In the genomic region with DNA sequence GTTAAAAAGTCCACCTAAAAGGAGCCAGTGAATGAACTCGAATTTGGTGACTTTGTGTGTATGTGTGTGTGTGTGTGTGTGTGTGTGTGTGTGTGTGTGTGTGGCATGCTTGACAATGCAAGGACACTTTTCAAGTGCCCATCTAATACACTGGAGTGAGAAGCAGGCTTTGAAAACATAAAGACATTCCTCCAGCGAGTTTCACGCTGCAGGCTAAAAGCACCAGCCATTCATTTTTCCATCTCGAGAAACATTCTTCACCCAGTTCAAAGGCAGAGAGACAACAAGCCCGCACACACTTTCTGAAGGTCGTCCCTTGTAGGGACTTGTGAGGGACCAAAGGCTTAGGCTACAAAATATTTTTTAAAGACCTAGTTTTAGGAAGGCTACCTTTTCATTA, we compare ENCODE assay signal across 15 mouse cellular contexts. TPM values are rescaled to one million over a fixed set of nuclear protein-coding genes. Genes with fewer than 3 reads are reported as not detected.
DNase-seq lines count a peak whose midpoint lies in the region; ATAC-seq and TF ChIP-seq lines count a peak whose summit lies in the region.
"Had no signal": no experiment of that assay in that cellular context is flagged by ENCODE, and none has a peak within 500 bp of the region (broad histone marks: within the 10 kb centered on the region; RNA-seq: fewer than 3 reads in every experiment).

No protein-coding gene starts in this region.

- peak overlapping the region; percentile 54; the same call in 1 of the 2 replicates for H3K27ac ChIP-seq in heart, embryonic 11.5 days (ENCODE audit: low read depth, low read length)
- H3K27ac ChIP-seq in midbrain, embryonic 10.5 days (replicated peaks) = peak overlapping the region; percentile 72
- H3K27ac ChIP-seq in midbrain, postnatal 0 days (ENCODE audit: low read depth, low read length) = no peak overlapping the region
- H3K27ac ChIP-seq in limb, embryonic 11.5 days (replicated peaks; ENCODE audit: low read depth, low read length) = 0 out of 2 replicates have a peak overlapping the region, but pooled peaks have one; percentile 26
- H3K27ac ChIP-seq: liver, embryonic 15.5 days had no signal

- TF ChIP-seq CTCF in midbrain, postnatal 0 days (IDR thresholded peaks at IDR 0.05) = no peak

- WGBS in heart, embryonic 11.5 days (ENCODE audit: insufficient replicate concordance) = 43% methylated on average over 6 of the region's 6 CpGs
- WGBS in midbrain, embryonic 10.5 days = 33% methylated on average over 6 of the region's 6 CpGs
- WGBS in midbrain, postnatal 0 days = 13% methylated on average over 6 of the region's 6 CpGs
- 49% methylated on average over 6 of the region's 6 CpGs for WGBS in limb, embryonic 11.5 days

- peaks cover 14% of the 10 kb centered on the region for H3K4me1 ChIP-seq in heart, embryonic 11.5 days (ENCODE audit: control insufficient read depth, insufficient read depth, low read length)
- peaks cover 35% of the 10 kb centered on the region for H3K4me1 ChIP-seq in midbrain, embryonic 10.5 days
- H3K4me1 ChIP-seq in midbrain, postnatal 0 days (ENCODE audit: insufficient read depth, low read length) = 0 out of 2 replicates have a peak, but pooled peaks cover 2% of the 10 kb centered on the region
- H3K4me1 ChIP-seq in limb, embryonic 11.5 days (ENCODE audit: control insufficient read depth, insufficient read depth, low read length) = peaks cover 9% of the 10 kb centered on the region
- H3K4me1 ChIP-seq: liver, embryonic 15.5 days had no signal

- H3K4me3 ChIP-seq in heart, embryonic 11.5 days (ENCODE audit: low read depth, low read length) = no peak overlapping the region
- H3K4me3 ChIP-seq in midbrain, embryonic 10.5 days = no peak overlapping the region
- no peak overlapping the region for H3K4me3 ChIP-seq in midbrain, postnatal 0 days (ENCODE audit: low read depth, low read length)
- no peak overlapping the region for H3K4me3 ChIP-seq in limb, embryonic 11.5 days (ENCODE audit: low read depth, low read length)
- H3K4me3 ChIP-seq: liver, embryonic 15.5 days had no signal

- H3K9me3 ChIP-seq in heart, embryonic 11.5 days (replicated peaks; ENCODE audit: control insufficient read depth, low read length) = no peaks in the 10 kb centered on the region
- H3K9me3 ChIP-seq in midbrain, embryonic 10.5 days (replicated peaks) = no peaks in the 10 kb centered on the region
- no peaks in the 10 kb centered on the region for H3K9me3 ChIP-seq in midbrain, postnatal 0 days (ENCODE audit: low read length)
- no peaks in the 10 kb centered on the region for H3K9me3 ChIP-seq in limb, embryonic 11.5 days (ENCODE audit: control insufficient read depth, low read length)
- H3K9me3 ChIP-seq: liver, embryonic 15.5 days had no signal

- no peak for ATAC-seq in heart, embryonic 11.5 days (replicated peaks; ENCODE audit: insufficient number of reproducible peaks, low FRiP score, low TSS enrichment)
- no peak for ATAC-seq in midbrain, postnatal 0 days (ENCODE audit: low FRiP score)
- no peak for ATAC-seq in limb, embryonic 11.5 days (ENCODE audit: insufficient number of reproducible peaks, low FRiP score, low TSS enrichment, low read depth)

- H3K4me2 ChIP-seq in heart, embryonic 11.5 days = no peak overlapping the region
- no peak overlapping the region for H3K4me2 ChIP-seq in midbrain, postnatal 0 days (ENCODE audit: low read depth, low read length, poor library complexity, severe bottlenecking)
- H3K4me2 ChIP-seq in limb, embryonic 11.5 days (ENCODE audit: low read depth, severe bottlenecking) = no peak overlapping the region
- H3K4me2 ChIP-seq: liver, embryonic 15.5 days had no signal

- H3K9ac ChIP-seq in heart, embryonic 11.5 days (ENCODE audit: low read depth, low read length) = no peak overlapping the region
- H3K9ac ChIP-seq in midbrain, postnatal 0 days (replicated peaks; ENCODE audit: low read length, poor library complexity, severe bottlenecking) = no peak overlapping the region
- H3K9ac ChIP-seq in limb, embryonic 11.5 days (ENCODE audit: low read length) = no peak overlapping the region
- H3K9ac ChIP-seq: liver, embryonic 15.5 days had no signal

- no peaks in the 10 kb centered on the region for H3K27me3 ChIP-seq in heart, embryonic 11.5 days (ENCODE audit: control insufficient read depth, insufficient read depth, low read length)
- no peaks in the 10 kb centered on the region for H3K27me3 ChIP-seq in midbrain, embryonic 10.5 days (ENCODE audit: low read depth, poor library complexity, severe bottlenecking)
- no peaks in the 10 kb centered on the region for H3K27me3 ChIP-seq in midbrain, postnatal 0 days (ENCODE audit: insufficient read depth, low read length)
- H3K27me3 ChIP-seq in limb, embryonic 11.5 days (ENCODE audit: control insufficient read depth, insufficient read depth, low read length) = no peaks in the 10 kb centered on the region
- H3K27me3 ChIP-seq: liver, embryonic 15.5 days had no signal

- no peak for DNase-seq in heart, adult 18-20 months
- peak; percentile 42 for DNase-seq in midbrain, embryonic 10.5 days (ENCODE audit: low spot score)
- DNase-seq in midbrain, postnatal 0 days (ENCODE audit: low spot score) = no peak
- DNase-seq in limb, embryonic 11.5 days (ENCODE audit: low spot score) = no peak
- DNase-seq in layer of hippocampus, postnatal 25 days (ENCODE audit: extremely low spot score in 1 of 2, low spot score in 1 of 2) = no peak
- no peak for DNase-seq in testis, postnatal 14 days (ENCODE audit: low spot score)
- DNase-seq: cerebellum, adult 11 months; cerebellum, postnatal 36 days; layer of hippocampus, adult 9-11 months had no signal

- no peaks in the 10 kb centered on the region for H3K36me3 ChIP-seq in heart, embryonic 11.5 days (ENCODE audit: control insufficient read depth, insufficient read depth, low read length)
- peaks cover 32% of the 10 kb centered on the region for H3K36me3 ChIP-seq in midbrain, embryonic 10.5 days
- no peaks in the 10 kb centered on the region for H3K36me3 ChIP-seq in midbrain, postnatal 0 days (ENCODE audit: insufficient read depth, low read length)
- H3K36me3 ChIP-seq in limb, embryonic 11.5 days (ENCODE audit: control insufficient read depth, insufficient read depth, low read length) = no peaks in the 10 kb centered on the region
- H3K36me3 ChIP-seq: liver, embryonic 15.5 days had no signal

RNA-seq across cellular contexts. Expression of gene Irs1, which starts 17.7 kb away (rescaled TPM):
- polyA plus RNA-seq in heart, embryonic 11.5 days (2014; fragmentation: Nextera tagmentation; extraction: Ambion mirVana) = 8.4 and 10.9 TPM in 2 replicates
- total RNA-seq in heart, adult 18-20 months (2021) = 10 to 100 TPM; 29.1 to 43.5 TPM
- 7.3 and 8.4 TPM in 2 replicates for polyA plus RNA-seq in midbrain, embryonic 10.5 days (2016; fragmentation: Nextera tagmentation; extraction: Ambion mirVana)
- total RNA-seq in midbrain, postnatal 0 days (2014; rRNA removed) = 56.9 and 61.2 TPM in 2 replicates
- 4.7 and 5.0 TPM in 2 replicates for polyA plus RNA-seq in midbrain, postnatal 0 days (2015; fragmentation: Nextera tagmentation; extraction: Ambion mirVana)
- polyA plus RNA-seq in limb, embryonic 11.5 days (2014; fragmentation: Nextera tagmentation; extraction: Ambion mirVana) = 7.4 and 10.2 TPM in 2 replicates
- total RNA-seq in layer of hippocampus, postnatal 25 days (2021) = 10 to 100 TPM; 18.8 to 21.7 TPM
- total RNA-seq: MEL had no signal

RNA-seq across cellular contexts. Expression of gene Gm9747, which starts 40.6 kb away (rescaled TPM):
- polyA plus RNA-seq in heart, embryonic 11.5 days (2014; fragmentation: Nextera tagmentation; extraction: Ambion mirVana) = 33.1 and 40.5 TPM in 2 replicates
- total RNA-seq in heart, adult 18-20 months (2021) = not detected
- polyA plus RNA-seq in midbrain, embryonic 10.5 days (2016; fragmentation: Nextera tagmentation; extraction: Ambion mirVana) = 21.8 and 22.8 TPM in 2 replicates
- not detected in 2 replicates for total RNA-seq in midbrain, postnatal 0 days (2014; rRNA removed)
- 16.3 and 16.8 TPM in 2 replicates for polyA plus RNA-seq in midbrain, postnatal 0 days (2015; fragmentation: Nextera tagmentation; extraction: Ambion mirVana)
- 27.6 and 33.2 TPM in 2 replicates for polyA plus RNA-seq in limb, embryonic 11.5 days (2014; fragmentation: Nextera tagmentation; extraction: Ambion mirVana)
- total RNA-seq in layer of hippocampus, postnatal 25 days (2021) = not detected
- total RNA-seq: gastrocnemius, adult 18-20 months; left cerebral cortex, postnatal 14 days; MEL; neutrophil, adult 5-6 weeks had no signal

RNA-seq across cellular contexts. Expression of gene Rhbdd1, which starts 42.7 kb away (rescaled TPM):
- polyA plus RNA-seq in heart, embryonic 11.5 days (2014; fragmentation: Nextera tagmentation; extraction: Ambion mirVana) = 7.9 and 8.7 TPM in 2 replicates
- total RNA-seq in heart, adult 18-20 months (2021) = 10 to 100 TPM in 1 of 2 experiments, 1 to 10 TPM in 1; 9.0 to 11.9 TPM
- polyA plus RNA-seq in midbrain, embryonic 10.5 days (2016; fragmentation: Nextera tagmentation; extraction: Ambion mirVana) = 8.8 and 9.9 TPM in 2 replicates
- total RNA-seq in midbrain, postnatal 0 days (2014; rRNA removed) = 3.6 and 6.9 TPM in 2 replicates
- 2.3 and 2.8 TPM in 2 replicates for polyA plus RNA-seq in midbrain, postnatal 0 days (2015; fragmentation: Nextera tagmentation; extraction: Ambion mirVana)
- 6.3 and 6.5 TPM in 2 replicates for polyA plus RNA-seq in limb, embryonic 11.5 days (2014; fragmentation: Nextera tagmentation; extraction: Ambion mirVana)
- total RNA-seq in layer of hippocampus, postnatal 25 days (2021) = 1 to 10 TPM; 6.7 to 7.6 TPM
